Mouse (Mus musculus) neutrophil, adult 59 days (primary cell): ENCODE results near the gene Dnajc4. TPM values are rescaled to one million over a fixed set of nuclear protein-coding genes. Genes with fewer than 3 reads are reported as not detected.

ENCODE experiments used
- total RNA-seq, 2 experiments: library from RNA; stranded (reverse); gene quantifications; 1 replicate in 1 of 2; 2 replicates in 1 of 2; pipeline ENCODE4 v1.2.4; 2023

Gene Dnajc4
- 10 to 100 TPM; 20.8 to 24.7 TPM for total RNA-seq

DNA sequence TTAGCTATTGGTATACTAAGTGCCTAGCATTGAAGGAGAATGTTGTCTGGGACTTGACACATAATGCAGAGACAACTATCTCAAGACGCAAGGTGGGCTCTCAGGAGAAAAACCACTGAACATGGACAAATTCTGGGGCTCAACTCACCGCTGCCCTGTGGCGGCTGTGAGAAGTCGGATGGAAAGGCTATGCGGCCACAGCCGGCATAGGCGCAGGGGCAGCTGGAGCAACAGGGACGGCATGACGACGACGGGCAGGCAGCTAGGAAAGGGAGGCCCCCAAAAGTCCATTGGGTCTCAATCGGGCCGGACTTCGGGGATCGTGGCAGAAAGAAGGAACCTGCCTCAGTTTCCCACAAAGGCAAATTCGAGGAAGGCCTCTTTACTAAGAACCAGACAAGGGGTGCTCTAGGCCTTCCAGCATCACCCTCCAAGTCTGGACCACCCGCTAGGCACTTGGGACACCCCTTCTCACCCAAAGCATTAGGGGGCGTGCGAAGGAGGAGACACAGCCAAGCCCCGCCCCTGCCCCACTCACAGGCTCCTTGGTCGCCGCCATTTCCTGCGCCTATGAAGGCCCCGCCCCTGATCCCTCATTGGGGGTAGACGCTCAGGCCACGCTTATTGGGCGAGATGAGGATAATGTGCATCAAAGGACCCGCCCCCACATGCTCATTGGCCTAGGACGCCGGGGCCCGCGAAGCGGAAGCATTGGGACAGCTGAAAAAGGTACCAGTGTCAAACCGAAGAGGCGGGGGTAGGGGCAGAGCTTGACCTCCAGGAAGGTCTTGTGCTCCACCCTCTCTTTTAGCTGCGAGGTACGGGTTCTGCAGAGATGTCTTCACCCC is at the start of gene Dnajc4:
Gene Dnajc4, minus strand, starts transcription at position 562 of the 848 bp plus-strand sequence.

DNA sequence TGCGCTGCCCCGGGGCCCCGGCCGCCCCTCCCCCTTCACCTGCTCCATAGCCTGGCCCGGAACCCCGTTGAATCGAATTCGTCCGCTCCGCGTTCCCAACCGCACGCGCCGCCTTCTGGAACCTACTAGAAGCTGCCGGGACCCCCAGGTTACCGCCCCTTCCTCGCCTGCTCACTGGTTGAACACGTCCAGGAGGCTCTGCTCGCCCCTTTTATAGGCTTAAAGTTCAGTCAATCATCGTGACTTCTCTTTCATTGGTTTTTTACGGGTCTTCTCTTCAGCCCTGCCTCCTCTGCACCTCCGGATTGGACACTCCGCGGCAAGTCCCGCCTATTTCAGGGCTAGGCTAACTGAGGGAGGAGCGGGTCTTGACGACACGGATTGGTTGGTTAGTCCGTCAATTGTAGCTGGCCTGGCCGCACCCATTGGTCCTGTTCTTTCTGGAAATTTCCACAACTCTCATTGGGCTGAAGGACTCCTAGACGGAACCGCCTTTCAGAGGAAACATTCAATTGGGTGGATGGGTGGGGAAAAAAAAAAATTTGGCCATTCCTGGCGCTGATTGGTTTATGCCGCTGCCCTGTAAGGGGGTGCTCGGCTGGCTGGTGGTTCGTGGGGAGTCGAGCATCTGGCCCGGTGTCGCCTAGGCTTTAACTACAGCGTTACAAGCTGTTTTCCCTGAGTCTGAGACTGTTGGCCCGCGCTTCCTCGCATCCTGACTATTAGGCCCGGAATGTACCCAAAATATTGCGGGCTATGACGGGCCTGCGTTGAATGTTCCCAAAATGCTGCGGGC is 47.7 kb upstream of the Dnajc4 start, which contains the start of gene Stip1:
Gene Stip1, minus strand, starts transcription at position 127 of the 796 bp plus-strand sequence.

DNA sequence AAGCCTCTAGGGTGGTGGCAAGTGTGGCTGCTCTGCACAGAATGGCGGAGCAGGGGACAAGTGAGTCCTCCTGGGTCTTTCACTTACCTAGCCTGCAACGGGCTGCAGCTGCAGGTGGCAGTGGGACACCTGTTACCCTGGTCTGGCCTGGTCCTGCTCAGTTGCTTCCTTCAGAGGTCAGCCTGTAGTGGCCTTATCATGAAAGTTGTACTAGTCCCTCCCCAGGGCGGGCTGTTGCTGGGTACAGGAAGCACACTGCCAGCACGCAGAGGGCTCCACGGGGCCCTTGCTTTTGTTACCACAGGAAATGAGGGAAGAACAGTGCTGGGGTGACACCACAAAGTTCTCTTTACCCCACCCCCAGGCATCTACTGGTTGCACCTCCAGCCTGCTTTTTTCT is 26.8 kb upstream of the Dnajc4 start, which contains the start of gene Fermt3:
Gene Fermt3, minus strand, starts transcription at position 279 of the 400 bp plus-strand sequence.

DNA sequence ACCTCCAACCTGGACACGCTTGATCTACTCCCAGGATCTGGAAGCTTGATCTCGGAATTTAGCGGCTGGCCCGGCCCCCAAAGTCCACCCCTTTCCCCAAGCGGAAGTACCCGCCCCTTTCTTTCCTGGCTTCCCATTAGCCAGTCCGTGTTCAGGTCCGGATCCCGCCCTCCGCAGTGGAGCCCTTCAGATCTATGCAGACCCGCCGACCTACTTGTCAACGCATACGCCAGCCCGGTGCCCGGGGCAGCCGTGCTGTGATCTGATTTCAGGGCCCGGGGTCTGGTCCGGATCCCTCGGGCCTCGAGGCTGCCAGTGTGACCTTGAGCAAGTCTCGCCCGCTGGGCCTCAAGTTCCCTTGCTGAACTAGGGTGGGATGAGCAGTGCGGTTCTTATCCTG is 3.6 kb upstream of the Dnajc4 start, which contains the start of the genes Nudt22 and Trpt1:
Gene Nudt22, minus strand, starts transcription at position 112 of the 400 bp plus-strand sequence.
Gene Trpt1, plus strand, starts transcription at position 126 of the 400 bp plus-strand sequence.

DNA sequence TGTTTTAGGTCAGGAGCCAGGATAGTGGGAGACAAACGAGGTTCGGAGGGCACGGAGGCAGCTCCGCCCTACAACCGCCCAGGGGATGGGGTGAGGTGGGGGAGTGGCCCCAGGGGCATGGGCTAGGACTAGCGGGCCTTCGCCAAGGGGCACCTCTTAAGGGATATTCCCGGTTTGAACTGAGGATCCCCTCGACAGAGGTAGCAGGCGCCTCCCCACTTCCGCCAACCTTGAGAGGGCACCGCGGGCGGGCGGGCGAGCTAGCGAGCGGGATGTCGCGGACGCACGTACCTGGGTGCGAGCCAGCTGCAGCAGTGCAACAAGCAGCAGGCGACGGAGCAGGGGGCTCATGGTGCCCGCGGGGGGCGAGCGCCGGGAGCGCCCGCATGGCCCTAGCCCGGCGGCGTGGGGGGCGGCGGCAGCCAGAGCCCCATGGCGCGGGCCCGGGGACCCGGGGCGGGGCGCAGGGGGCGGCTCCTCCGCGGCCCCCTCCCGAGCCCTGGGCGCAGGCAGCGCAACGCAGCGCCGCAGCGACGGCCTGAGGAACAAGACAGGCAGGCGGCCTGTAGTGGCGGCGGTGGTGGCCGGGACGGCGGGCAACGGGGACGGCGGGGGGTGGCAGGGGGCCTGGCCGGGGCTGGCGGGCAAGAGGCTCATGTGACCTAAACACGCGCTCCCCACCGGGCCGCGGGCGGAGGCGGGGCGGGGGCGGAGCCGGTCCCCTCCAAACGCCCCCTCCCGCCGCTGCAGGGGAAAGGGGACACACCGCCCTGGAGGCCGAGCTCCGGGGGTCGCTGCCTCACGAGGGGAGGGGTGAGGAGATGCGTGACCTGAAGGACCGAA is 5.1 kb downstream of the Dnajc4 start, which contains the start of gene Vegfb:
Gene Vegfb, minus strand, starts transcription at position 591 of the 843 bp plus-strand sequence.

DNA sequence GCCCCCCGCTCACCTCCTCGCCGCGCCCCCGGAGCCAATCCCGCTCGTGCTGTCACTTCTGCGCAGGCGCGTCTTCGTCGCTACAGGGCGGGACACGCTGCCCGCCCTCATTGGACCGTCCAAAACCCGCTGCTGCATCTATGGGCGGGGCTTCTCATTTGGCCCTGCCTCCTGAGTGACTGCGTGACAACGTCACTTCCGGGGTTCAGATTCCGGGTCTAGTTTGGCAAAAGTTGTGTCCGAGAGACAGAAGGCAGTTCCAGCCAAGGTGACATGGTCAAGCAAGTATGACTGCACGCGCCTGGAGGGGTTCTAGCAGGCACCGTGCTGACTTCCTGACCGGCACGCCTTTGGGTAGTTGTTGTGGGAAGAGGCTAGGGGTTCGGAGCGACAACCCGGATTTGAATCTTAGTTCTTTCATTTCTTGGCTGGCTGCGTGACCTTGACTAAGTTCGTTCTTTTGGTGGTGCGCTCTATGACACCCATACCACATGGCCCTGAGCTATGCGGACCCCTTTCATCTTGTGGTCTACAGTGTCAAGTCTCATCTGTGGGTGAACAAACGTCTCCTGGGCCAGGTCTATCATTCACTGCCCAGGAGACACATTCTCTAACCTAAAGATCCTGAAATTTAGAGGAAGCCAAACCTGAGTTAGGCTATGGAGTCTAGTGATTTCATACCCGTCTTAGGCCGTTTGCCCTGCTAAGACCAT is 11.8 kb downstream of the Dnajc4 start, which contains the start of gene Fkbp2:
Gene Fkbp2, minus strand, starts transcription at position 121 of the 713 bp plus-strand sequence.

DNA sequence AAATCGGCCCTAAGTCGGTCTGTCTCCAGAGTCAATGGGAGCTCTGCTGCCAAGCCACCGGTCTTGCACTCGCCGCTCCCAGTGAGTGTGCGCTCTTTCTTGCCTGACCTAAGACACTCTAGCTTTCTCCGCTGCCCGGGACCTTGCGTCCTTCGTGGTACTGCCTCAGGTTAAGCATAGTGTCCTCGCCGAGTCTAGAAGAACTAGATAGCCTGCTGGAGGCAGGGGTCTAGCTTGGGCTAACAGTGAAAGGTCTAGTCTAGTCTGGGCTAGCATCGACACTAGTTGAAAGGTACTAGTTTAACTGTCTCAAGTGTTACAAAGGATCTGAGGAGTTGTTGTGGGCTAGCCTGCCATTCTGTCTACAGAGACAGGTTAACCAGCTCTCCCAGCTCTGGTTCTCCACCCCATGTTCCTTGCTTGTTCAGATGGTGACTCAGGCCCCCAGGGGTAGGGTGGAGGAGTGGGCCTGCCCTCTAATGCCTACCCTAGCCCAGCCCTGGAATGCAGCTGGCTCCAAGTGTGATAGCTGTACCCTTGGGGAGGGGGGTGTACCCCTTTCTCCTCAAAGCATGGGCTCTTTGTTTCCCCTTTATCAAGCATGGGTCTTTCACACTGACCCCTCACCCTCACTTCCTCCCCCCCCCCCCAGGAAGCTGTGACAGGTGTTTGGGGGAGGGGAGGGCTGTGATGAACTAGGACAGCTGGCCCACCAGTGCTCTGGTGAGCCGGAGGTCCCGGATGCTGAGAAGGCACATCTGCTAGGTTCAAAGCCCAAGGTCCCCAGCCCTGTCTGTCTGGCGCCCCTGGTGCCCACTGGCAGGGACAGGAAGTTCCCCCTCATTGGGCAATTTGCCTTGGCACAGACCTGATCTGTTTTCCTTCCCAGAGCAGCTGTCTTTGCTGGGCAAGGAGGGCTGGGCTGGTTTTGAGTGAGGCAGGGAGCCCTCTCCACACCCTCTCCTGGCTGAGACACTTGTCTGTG is 16.5 kb downstream of the Dnajc4 start, which contains the start of gene Plcb3:
Gene Plcb3, minus strand, starts transcription at position 934 of the 985 bp plus-strand sequence.

DNA sequence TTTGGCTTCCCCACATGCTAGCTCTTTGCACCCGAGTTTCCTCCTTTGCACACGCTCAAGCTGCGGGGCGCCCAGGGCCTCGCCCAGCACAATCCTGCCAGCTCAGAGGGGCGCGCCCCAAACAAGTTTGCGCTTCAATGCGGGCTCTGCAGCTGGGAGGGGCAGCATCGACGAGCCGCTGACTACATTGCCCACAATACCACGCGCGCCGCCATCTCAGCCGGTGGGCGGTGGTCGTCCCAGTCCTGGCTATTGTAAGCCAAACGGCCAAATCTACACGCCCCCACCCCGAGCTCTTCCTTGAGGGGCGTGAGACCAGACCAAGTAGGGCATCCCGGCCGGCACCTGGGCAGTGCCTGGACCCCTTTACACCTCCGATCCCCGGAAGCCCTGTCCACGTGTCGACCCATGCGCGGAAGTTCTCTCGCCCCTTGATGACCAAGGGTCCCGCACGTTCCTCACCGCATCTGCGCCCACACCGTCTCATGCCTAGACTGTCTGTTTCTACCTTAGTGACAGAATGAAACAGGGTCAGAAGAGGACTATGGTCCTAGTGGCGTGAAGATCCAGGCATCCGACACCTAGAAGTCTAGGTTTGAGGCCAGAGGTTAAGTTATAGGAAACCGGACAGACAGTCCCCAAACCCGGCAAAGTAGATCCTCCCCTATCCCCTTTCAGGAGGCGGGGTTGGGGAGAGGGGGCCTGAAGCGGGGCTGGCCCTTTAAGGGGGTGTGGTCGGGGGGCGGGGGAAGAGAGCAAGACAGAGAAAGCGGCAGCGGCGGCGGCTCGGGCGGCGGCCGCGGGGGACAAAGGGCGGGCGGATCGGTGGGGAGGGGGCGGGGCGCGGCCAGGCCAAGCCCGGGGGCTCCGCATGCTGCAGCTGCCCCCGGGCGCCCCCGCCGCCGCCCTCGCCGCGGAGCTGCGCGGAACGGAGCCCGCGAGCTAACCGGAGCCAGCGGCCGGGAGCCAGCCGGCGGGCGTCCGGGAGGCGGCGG is 17.9 kb downstream of the Dnajc4 start, which contains the start of gene Ppp1r14b:
Gene Ppp1r14b, plus strand, starts transcription at position 758 of the 995 bp plus-strand sequence.

DNA sequence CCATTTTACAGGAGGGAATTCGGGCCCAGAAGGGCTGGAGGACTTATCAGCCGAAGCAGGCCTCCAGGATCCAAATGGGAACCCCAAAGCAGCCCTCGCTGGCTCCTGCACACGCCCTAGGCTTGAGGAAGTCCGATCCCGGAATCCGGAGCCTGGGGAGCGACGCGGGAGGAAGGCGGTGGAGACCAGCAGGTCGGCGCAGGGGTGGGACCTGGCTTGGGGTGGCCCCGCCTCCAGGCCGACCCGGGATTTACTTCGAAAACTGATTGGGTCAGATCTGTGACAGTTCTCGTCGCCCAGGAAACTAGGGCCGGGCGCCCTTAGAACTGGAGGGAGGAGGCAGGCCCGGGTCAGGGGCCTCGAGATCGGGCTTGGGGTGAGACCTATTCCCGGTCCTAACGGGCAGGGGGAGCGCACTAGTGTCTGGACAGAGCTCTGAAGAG is 50.1 kb downstream of the Dnajc4 start, which contains the start of gene Gpr137:
Gene Gpr137, minus strand, starts transcription at position 232 of the 443 bp plus-strand sequence.

DNA sequence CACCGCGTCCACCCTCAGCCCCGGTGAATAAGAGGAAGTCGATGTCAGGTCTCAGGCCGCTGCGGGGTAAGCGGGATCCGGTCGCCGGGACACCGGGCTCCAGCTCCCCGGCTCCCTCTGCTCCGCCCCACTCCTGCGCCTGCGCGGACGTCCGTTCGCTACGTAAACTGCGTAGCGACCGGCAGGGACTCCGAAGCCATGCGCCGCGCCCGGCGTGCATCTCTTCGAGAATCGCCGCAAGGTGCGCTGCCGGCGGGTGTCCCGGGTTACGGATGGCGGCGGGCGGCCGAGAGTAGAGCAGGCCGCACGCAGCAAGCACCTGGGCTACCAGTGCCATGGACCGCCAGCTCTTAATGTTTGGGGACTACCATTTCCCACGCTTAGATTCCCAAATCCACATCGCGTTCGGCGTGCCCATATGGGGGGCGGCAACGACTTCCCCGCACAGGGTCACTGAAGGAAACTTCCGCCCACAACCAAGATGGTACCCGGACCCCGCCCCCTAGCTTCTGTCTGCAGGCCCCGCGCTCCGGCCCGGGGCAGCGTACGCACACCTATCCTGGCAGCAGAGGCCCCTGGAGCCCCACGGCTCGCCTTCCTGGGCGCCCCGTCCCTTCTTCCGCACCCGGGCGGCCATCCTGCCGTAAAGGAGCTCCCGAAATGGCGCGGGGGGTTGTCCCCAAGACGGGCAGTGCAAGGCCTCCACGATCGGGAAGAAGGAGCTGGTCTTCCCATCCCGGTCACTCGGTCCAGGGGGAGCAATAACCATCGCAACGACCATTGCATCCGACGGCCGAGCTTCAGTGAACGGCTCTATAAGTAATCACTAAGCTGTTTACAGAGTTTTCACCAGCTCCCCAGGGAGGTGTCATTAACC is 50.8 kb downstream of the Dnajc4 start, which contains the start of gene Bad:
Gene Bad, plus strand, starts transcription at position 490 of the 877 bp plus-strand sequence.

Other genes with a start within 250 kb of the Dnajc4 start
- 10 to 100 TPM; 30.7 to 41.0 TPM for gene Rps6ka4, start 151.9 kb downstream of the Dnajc4 start, total RNA-seq
- gene Ccdc88b, start 134.4 kb downstream of the Dnajc4 start, total RNA-seq = 100 to 1,000 TPM; 122 to 137 TPM
- gene Trmt112, start 82.9 kb downstream of the Dnajc4 start, total RNA-seq = 100 to 1,000 TPM in 1 of 2 experiments, 10 to 100 TPM in 1; 89.2 to 104 TPM
- gene Prdx5, start 82.5 kb downstream of the Dnajc4 start, total RNA-seq = 1,000 to 10,000 TPM; 1,318 to 1,395 TPM
- gene Esrra, start 70.8 kb downstream of the Dnajc4 start, total RNA-seq = 10 to 100 TPM; 40.5 to 45.9 TPM
- gene Catsperz, start 67.2 kb downstream of the Dnajc4 start, total RNA-seq = not detected
- not detected for gene Kcnk4, start 58.1 kb downstream of the Dnajc4 start, total RNA-seq
- gene Bad, start 50.7 kb downstream of the Dnajc4 start, total RNA-seq = 10 to 100 TPM; 22.5 to 31.9 TPM
- 10 to 100 TPM; 23.9 to 26.6 TPM for gene Gpr137, start 50.1 kb downstream of the Dnajc4 start, total RNA-seq
- gene Ppp1r14b, start 17.6 kb downstream of the Dnajc4 start, total RNA-seq = 10 to 100 TPM; 42.9 to 43.5 TPM
- 10 to 100 TPM; 23.2 to 25.2 TPM for gene Plcb3, start 16.1 kb downstream of the Dnajc4 start, total RNA-seq
- gene Fkbp2, start 12.1 kb downstream of the Dnajc4 start, total RNA-seq = 10 to 100 TPM; 28.2 to 28.8 TPM
- gene Vegfb, start 4.9 kb downstream of the Dnajc4 start, total RNA-seq = 1 to 10 TPM; 7.4 to 8.1 TPM
- gene Nudt22, start 3.5 kb upstream of the Dnajc4 start, total RNA-seq = 10 to 100 TPM; 12.2 to 15.9 TPM
- gene Trpt1, start 3.6 kb upstream of the Dnajc4 start, total RNA-seq = 1 to 10 TPM; 2.3 to 2.9 TPM
- gene Fermt3, start 26.9 kb upstream of the Dnajc4 start, total RNA-seq = 100 to 1,000 TPM; 233 TPM
- gene Stip1, start 47.4 kb upstream of the Dnajc4 start, total RNA-seq = 10 to 100 TPM; 45.6 to 53.6 TPM
- 1 to 10 TPM; 2.6 to 2.9 TPM for gene Macrod1, start 64.2 kb upstream of the Dnajc4 start, total RNA-seq
- gene Flrt1, start 113.2 kb upstream of the Dnajc4 start, total RNA-seq = not detected
- gene Otub1, start 213.7 kb upstream of the Dnajc4 start, total RNA-seq = 10 to 100 TPM; 69.8 to 79.8 TPM
- gene Cox8a, start 225.0 kb upstream of the Dnajc4 start, total RNA-seq = 100 to 1,000 TPM; 346 to 353 TPM
- 10 to 100 TPM; 23.5 to 28.1 TPM for gene Naa40, start 248.6 kb upstream of the Dnajc4 start, total RNA-seq